Mouse (Mus musculus) intestine, postnatal 0 days (tissue): ENCODE results near the gene Itga7. TPM values are rescaled to one million over a fixed set of nuclear protein-coding genes. Genes with fewer than 3 reads are reported as not detected.

Experiments used
- ATAC-seq: fragments of 200-750 bp; cut with Nextera tagmentation; 2 replicates; pipeline ENCODE4 v1.8.0; 2017; ENCODE audit warnings: mild to moderate bottlenecking, moderate TSS enrichment, moderate library complexity
- H3K27ac ChIP-seq: fragments of 300-500 bp; sonication (generic); 2 replicates; pipeline ENCODE4 v1.5.1; 2014; ENCODE audit warnings: mild to moderate bottlenecking, low read depth, low read length, moderate library complexity
- H3K27me3 ChIP-seq: fragments of 300-500 bp; sonication (generic); replicated peaks from 2 replicates; pipeline ENCODE4 v1.6.1; 2014; ENCODE audit warnings: low read length, mixed read lengths; ENCODE audit not compliant: control insufficient read depth, insufficient read depth
- H3K36me3 ChIP-seq: fragments of 300-500 bp; sonication (generic); 2 replicates; pipeline ENCODE4 v1.6.1; 2014; ENCODE audit warnings: mild to moderate bottlenecking, moderate library complexity; ENCODE audit not compliant: control insufficient read depth, insufficient read depth
- H3K4me1 ChIP-seq: fragments of 300-500 bp; sonication (generic); replicated peaks from 2 replicates; pipeline ENCODE4 v1.6.1; 2014; ENCODE audit warnings: antibody characterized with exemption, low read length, mixed read lengths; ENCODE audit not compliant: control insufficient read depth, insufficient read depth
- H3K4me2 ChIP-seq: fragments of 300-500 bp; sonication (generic); replicated peaks from 2 replicates; pipeline ENCODE4 v1.6.1; 2014; ENCODE audit warnings: low read depth, mild to moderate bottlenecking, moderate library complexity
- H3K4me3 ChIP-seq: fragments of 300-500 bp; sonication (generic); 2 replicates; pipeline ENCODE4 v1.5.1; 2014; ENCODE audit warnings: low read depth, low read length
- H3K9ac ChIP-seq: fragments of 300-500 bp; sonication (generic); 2 replicates; pipeline ENCODE4 v1.6.1; 2014; ENCODE audit warnings: mild to moderate bottlenecking, low read depth, low read length
- H3K9me3 ChIP-seq: fragments of 300-500 bp; sonication (generic); 2 replicates; pipeline ENCODE4 v1.6.1; 2016; ENCODE audit warnings: mixed run types; ENCODE audit not compliant: control insufficient read depth
- CTCF ChIP-seq: sonication (generic); IDR thresholded peaks from 2 replicates; pipeline ENCODE4 v1.5.1; 2016; ENCODE audit warnings: low read depth, mild to moderate bottlenecking, control low read depth, antibody characterized with exemption, moderate library complexity
- WGBS: fragments of 180-500 bp; shearing (Covaris S2); extraction: QIAGEN DNeasy Blood & Tissue Kit; methylation state at CpG from one replicate; pipeline ENCODE4 v1.1.7; 2014; 5-methylcytosine and 5-hydroxymethylcytosine counted together
- polyA plus RNA-seq: library from polyadenylated mRNA; unstranded; fragments of >200 nt; fragmentation: Nextera tagmentation; extraction: Ambion mirVana; gene quantifications from 2 replicates; pipeline ENCODE4 v1.2.1, GENCODE M21; 2015

Itga7 gene
- polyA plus RNA-seq, 1 experiment from 2014 or later: 3.1 TPM

DNA sequence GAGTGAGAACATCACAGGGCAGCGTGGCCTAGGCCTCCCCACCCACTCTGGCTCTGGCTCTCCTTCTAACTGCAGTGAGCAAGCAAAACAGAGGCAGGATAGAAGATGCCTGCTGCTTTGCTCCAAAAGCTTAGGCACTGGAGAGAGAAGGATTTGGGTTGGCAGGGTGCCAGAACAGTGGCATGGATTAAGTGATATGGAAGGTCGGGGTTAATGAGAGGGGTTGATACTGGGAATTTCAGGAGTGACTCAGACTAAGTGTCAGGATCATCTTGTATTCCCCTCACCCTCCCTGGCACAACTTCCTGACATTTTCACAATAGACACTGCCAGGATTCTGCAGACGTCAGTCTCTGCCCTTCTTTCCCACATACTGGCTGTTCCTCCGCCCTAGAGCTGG is 5.3 kb upstream of the Itga7 start:
- Histone ChIP-seq H3K4me2 (no peak overlapping the region), H3K27me3 (peaks cover 11% of the 10 kb centered on the region; the same call in 1 of the 2 replicates), H3K9me3 (no peaks in the 10 kb centered on the region), H3K4me3 (no peak overlapping the region), H3K27ac (no peak overlapping the region), H3K9ac (no peak overlapping the region), H3K36me3 (no peaks in the 10 kb centered on the region), H3K4me1 (peaks cover 4% of the 10 kb centered on the region)
- TF ChIP-seq CTCF: no peak
- ATAC-seq: no peak
- 31% methylated on average over 4 of the region's 4 CpGs for WGBS

DNA sequence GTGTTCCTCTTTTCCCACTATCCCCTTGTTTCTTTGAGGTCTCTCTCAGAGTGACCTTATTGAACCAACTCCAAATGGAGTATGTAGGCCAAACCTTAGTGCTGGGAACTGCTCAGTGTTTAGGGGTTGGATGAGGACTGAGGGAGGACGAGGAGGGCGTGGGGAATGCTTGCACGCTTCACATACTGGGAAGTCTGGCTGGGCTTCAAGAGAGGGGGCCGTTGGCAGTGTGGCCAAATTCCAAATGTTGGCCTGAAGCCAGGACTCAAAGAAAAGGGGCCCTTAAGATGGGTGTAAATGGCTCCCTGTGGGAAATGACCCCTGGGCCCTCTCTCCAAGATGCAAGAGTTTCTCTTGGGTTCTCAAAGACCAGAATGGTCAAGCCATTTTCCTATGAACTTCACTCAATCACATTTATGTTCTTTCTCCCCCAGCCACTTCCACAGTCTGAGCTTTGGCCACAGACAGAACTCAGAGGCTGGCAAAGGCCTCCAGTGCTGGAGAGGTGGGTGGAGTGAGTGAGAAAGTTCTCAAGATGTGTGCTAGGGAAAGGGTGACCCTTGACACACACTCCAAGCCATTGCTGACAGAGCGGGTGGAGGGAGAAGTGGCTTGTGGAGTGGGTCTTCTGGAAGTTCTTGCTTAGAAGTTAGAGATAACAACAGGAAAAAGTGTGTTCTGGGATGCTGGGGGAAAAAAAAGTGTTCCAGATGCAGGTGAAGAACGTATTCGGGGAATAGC is 3.8 kb upstream of the Itga7 start:
- H3K27ac ChIP-seq: no peak overlapping the region
- no peak overlapping the region for H3K9ac ChIP-seq
- H3K4me3 ChIP-seq: no peak overlapping the region
- no peaks in the 10 kb centered on the region for H3K9me3 ChIP-seq
- H3K27me3 ChIP-seq: peaks cover 25% of the 10 kb centered on the region
- no peaks in the 10 kb centered on the region for H3K4me1 ChIP-seq
- no peaks in the 10 kb centered on the region for H3K36me3 ChIP-seq
- no peak for ATAC-seq
- no peak overlapping the region for H3K4me2 ChIP-seq
- WGBS: 67% methylated on average over 7 of the region's 7 CpGs
- TF ChIP-seq CTCF: no peak

DNA sequence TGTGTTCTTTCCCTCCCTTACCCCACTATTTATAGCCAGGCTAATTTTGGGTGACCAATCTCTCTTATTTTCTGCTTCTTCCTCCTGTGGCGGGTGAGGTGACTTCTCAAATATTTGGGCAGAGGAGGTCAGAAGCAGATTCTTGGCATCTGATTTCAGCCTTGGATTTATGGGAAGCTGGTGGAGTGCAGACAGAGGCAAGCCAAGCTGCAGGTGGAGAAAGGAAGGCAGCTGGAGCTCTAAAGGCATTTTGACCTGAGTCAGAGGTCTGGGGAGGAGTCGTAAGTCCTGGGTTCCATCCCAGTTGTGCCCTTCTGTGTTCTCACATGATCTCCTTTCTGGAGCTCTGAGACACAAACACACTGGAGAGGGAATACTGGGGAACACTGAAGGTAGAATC is 2.2 kb upstream of the Itga7 start:
- no peak overlapping the region for H3K4me2 ChIP-seq
- H3K27me3 ChIP-seq: peaks cover 37% of the 10 kb centered on the region
- H3K27ac ChIP-seq: no peak overlapping the region
- no peak for ATAC-seq
- H3K36me3 ChIP-seq: no peaks in the 10 kb centered on the region
- no peak overlapping the region for H3K4me3 ChIP-seq
- no peaks in the 10 kb centered on the region for H3K4me1 ChIP-seq
- WGBS: 43% methylated on average over 2 of the region's 2 CpGs
- no peak for TF ChIP-seq CTCF
- no peak overlapping the region for H3K9ac ChIP-seq
- no peaks in the 10 kb centered on the region for H3K9me3 ChIP-seq

DNA sequence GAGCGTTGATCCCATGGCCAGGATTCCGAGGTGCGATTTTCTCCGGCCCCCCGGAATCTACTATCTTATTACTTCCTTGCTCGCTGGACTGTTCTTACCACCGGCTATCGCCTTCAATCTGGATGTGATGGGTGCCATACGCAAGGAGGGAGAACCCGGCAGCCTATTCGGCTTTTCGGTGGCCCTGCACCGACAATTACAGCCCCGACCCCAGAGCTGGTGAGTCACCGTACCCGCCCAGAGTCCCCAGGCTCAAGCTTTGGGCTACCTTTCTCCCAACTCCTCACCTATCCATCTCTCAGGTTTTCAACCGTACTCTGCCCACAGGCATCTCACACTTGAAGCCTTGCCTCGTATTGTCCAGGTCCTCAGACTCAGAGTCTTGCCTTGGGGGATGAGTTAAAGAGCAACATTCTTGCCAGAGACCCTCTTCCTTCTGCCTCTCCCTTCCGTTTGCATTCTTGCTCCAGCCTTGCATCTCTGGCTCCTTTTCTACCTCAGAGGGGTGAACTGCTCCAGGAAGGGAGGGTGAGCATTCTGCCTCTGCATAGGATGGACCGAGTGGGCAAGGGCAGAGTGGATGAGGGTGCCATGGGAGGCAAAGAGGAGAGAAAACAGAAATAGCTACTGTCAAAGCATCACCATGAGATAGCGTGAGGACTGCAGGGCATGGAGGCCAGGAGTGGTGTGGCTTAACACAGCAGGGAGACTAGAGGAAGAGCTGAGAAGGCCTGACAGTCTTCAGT is 531 bp downstream of the Itga7 start:
- Histone ChIP-seq H3K4me1 (no peaks in the 10 kb centered on the region; the same call in 1 of the 2 replicates), H3K27me3 (peaks cover 37% of the 10 kb centered on the region), H3K36me3 (no peaks in the 10 kb centered on the region), H3K9ac (peak overlapping the region; percentile 45), H3K4me3 (peak overlapping the region; percentile 40), H3K27ac (no peak overlapping the region), H3K4me2 (peak overlapping the region; percentile 70), H3K9me3 (no peaks in the 10 kb centered on the region)
- no peak for TF ChIP-seq CTCF
- ATAC-seq: no peak
- 5% methylated on average over 21 of the region's 21 CpGs for WGBS

DNA sequence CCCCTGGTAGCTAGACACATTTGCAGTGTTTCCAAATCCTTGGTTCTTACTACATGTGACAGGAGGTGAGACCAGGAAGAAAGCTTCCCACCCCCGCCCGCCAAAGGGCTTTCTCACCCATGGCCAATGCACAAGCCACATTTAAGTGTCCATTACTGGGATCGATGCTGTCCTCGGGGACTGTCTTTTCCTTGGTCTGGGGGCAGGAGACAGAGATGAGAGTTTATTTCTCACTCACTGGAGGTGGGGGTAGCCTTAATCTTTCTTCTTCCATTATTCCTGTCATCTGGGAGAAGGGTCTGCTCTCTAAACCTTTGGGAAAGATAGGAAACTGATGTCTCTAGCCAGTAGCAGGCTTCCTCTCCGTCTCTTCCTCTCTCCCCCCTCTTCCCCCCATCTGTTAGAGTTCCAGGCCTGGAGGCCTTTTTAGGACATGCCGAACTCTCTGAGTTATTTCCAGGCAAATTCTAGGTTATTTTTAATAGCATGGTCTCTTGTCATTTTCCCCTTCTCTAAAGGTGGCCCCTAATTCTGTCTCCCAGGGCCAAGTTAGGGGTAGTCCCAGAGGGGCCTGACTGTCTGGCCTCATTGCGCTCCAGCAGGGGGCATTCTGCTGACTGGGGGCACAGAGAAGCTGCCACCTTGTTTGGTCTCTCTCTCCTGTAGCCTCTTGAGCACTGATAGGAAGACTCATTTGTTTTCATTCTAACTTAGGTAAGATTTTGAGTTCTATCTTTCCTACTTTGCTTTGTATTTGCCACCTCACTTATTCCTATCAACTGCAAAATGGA is 1.6 kb downstream of the Itga7 start:
- ATAC-seq: no peak
- Histone ChIP-seq H3K9me3 (no peaks in the 10 kb centered on the region), H3K27ac (no peak overlapping the region), H3K4me1 (no peaks in the 10 kb centered on the region; the same call in 1 of the 2 replicates), H3K36me3 (no peaks in the 10 kb centered on the region), H3K4me3 (no peak overlapping the region; the same call in 1 of the 2 replicates), H3K27me3 (peaks cover 37% of the 10 kb centered on the region), H3K9ac (no peak overlapping the region), H3K4me2 (peak overlapping the region; percentile 70)
- peak; percentile 24; the same call in 1 of the 2 replicates for TF ChIP-seq CTCF
- 68% methylated on average over 7 of the region's 7 CpGs for WGBS

DNA sequence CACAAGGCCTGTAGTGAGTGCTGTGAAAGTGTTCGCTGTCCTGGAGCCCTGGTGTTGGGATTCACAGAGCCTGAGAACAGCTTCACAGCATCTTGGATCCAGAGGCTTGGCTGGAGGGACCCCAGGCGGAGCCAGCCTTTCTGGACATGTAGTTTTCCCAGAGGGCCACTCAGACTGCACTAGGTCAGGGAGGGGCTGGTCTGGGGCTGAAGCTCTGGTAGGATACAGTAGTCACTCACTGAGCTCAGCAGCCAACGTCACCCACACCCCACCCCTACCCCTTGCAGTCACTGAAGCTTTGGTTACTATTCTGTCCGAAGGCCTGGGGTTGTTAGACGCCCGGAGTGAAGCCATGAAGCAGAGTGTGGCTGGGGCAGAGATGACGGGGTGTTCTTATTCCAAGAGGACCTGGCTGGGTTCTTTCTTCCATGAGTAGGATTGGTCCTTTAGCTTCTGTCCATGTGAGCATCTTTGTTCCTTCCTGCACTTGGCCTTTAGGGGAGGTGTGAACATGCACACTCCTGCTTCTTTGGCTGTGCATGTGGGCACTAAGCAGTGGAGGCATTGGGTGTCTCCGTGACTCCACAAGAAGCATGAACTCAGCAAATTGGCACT is 2.3 kb downstream of the Itga7 start:
- H3K27me3 ChIP-seq: peaks cover 37% of the 10 kb centered on the region
- TF ChIP-seq CTCF: no peak
- WGBS: 76% methylated on average over 8 of the region's 8 CpGs
- ATAC-seq: no peak
- H3K27ac ChIP-seq: no peak overlapping the region
- H3K36me3 ChIP-seq: no peaks in the 10 kb centered on the region
- H3K4me1 ChIP-seq: no peaks in the 10 kb centered on the region; the same call in 1 of the 2 replicates
- no peak overlapping the region for H3K4me3 ChIP-seq
- H3K4me2 ChIP-seq: no peak overlapping the region; the same call in 1 of the 2 replicates
- no peaks in the 10 kb centered on the region for H3K9me3 ChIP-seq
- no peak overlapping the region for H3K9ac ChIP-seq
